Mouse (Mus musculus) embryonic facial prominence, embryonic 14.5 days (tissue): ENCODE data around the gene Cadps. TPM values are rescaled to one million over a fixed set of nuclear protein-coding genes. Genes with fewer than 3 reads are reported as not detected.

Experiments
- ATAC-seq: fragments of 200-750 bp; cut with Nextera tagmentation; 2 replicates; pipeline ENCODE4 v1.8.0; 2017; ENCODE audit warnings: low read depth, moderate number of reproducible peaks, moderate TSS enrichment
- DNase-seq: peaks from one replicate; pipeline ENCODE4 v3.0.0-alpha.2; 2015; ENCODE audit warnings: low spot score
- H3K27ac ChIP-seq: fragments of 300-500 bp; sonication (generic); replicated peaks from 2 replicates; pipeline ENCODE4 v1.5.1; 2014; ENCODE audit warnings: low read depth, mild to moderate bottlenecking, low read length, moderate library complexity
- H3K27me3 ChIP-seq: fragments of 300-500 bp; sonication (generic); replicated peaks from 2 replicates; pipeline ENCODE4 v1.6.1; 2014; ENCODE audit warnings: low read length; ENCODE audit not compliant: control insufficient read depth, insufficient read depth
- H3K36me3 ChIP-seq: fragments of 300-500 bp; sonication (generic); 2 replicates; pipeline ENCODE4 v1.6.1; 2014; ENCODE audit warnings: low read length, mixed read lengths; ENCODE audit not compliant: control insufficient read depth, insufficient read depth
- H3K4me1 ChIP-seq: fragments of 300-500 bp; sonication (generic); 2 replicates; pipeline ENCODE4 v1.6.1; 2014; ENCODE audit warnings: antibody characterized with exemption, low read length; ENCODE audit not compliant: control insufficient read depth, insufficient read depth
- H3K4me2 ChIP-seq: fragments of 300-500 bp; sonication (generic); 2 replicates; pipeline ENCODE4 v1.6.1; 2014; ENCODE audit warnings: low read depth, mild to moderate bottlenecking, low read length, moderate library complexity, mixed read lengths
- H3K4me3 ChIP-seq: fragments of 300-500 bp; sonication (generic); 2 replicates; pipeline ENCODE4 v1.5.1; 2014; ENCODE audit warnings: low read depth, mild to moderate bottlenecking, low read length
- H3K9ac ChIP-seq: fragments of 300-500 bp; sonication (generic); 2 replicates; pipeline ENCODE4 v1.6.1; 2014; ENCODE audit warnings: low read depth, mild to moderate bottlenecking, low read length, moderate library complexity, mixed read lengths
- H3K9me3 ChIP-seq: fragments of 300-500 bp; sonication (generic); 2 replicates; pipeline ENCODE4 v1.6.1; 2016; ENCODE audit warnings: low read length; ENCODE audit not compliant: control insufficient read depth
- WGBS: fragments of 180-500 bp; shearing (Covaris S2); extraction: QIAGEN DNeasy Blood & Tissue Kit; methylation state at CpG from one replicate; pipeline ENCODE4 v1.1.7; 2014; 5-methylcytosine and 5-hydroxymethylcytosine counted together
- polyA plus RNA-seq: library from polyadenylated mRNA; unstranded; fragments of >200 nt; fragmentation: Nextera tagmentation; extraction: Ambion mirVana; gene quantifications from 2 replicates; pipeline ENCODE4 v1.2.1, GENCODE M21; 2014

Cadps gene
- polyA plus RNA-seq, 1 experiment from 2014 or later = 5.0 TPM

- Histone ChIP-seq H3K4me3 (no peak overlapping the region), H3K9me3 (no peaks in the 10 kb centered on the region), H3K27ac (no peak overlapping the region), H3K4me2 (no peak overlapping the region), H3K4me1 (no peaks in the 10 kb centered on the region), H3K36me3 (no peaks in the 10 kb centered on the region), H3K9ac (no peak overlapping the region), H3K27me3 (peaks cover 92% of the 10 kb centered on the region)
- ATAC-seq (peak; percentile 46; the same call in 1 of the 2 replicates), DNase-seq (peak; percentile 55)
- WGBS = 4% methylated on average over 16 of the region's 16 CpGs
Measured at GRCm38 (mm10) chr14:12337998-12338809, 484.7 kb downstream of the Cadps start.

GRCm38 (mm10) chr14:12337421-12337997, 485.4 kb downstream of the Cadps start:
- H3K4me2 ChIP-seq = no peak overlapping the region
- 7% methylated on average over 8 of the region's 8 CpGs for WGBS
- no peak overlapping the region for H3K4me3 ChIP-seq
- no peaks in the 10 kb centered on the region for H3K9me3 ChIP-seq
- H3K27ac ChIP-seq = no peak overlapping the region
- peak; percentile 56 for DNase-seq
- peaks cover 85% of the 10 kb centered on the region for H3K27me3 ChIP-seq
- H3K36me3 ChIP-seq = no peaks in the 10 kb centered on the region
- no peaks in the 10 kb centered on the region for H3K4me1 ChIP-seq
- no peak for ATAC-seq
- no peak overlapping the region for H3K9ac ChIP-seq

GRCm38 (mm10) chr14:12334925-12335324, 488.0 kb downstream of the Cadps start:
- Histone ChIP-seq H3K27ac (no peak overlapping the region), H3K9me3 (no peaks in the 10 kb centered on the region), H3K4me2 (no peak overlapping the region), H3K36me3 (no peaks in the 10 kb centered on the region), H3K4me1 (no peaks in the 10 kb centered on the region), H3K27me3 (peaks cover 59% of the 10 kb centered on the region), H3K4me3 (no peak overlapping the region), H3K9ac (no peak overlapping the region)
- WGBS = 32% methylated on average over 7 of the region's 7 CpGs
- DNase-seq (no peak), ATAC-seq (no peak)

- no peak for DNase-seq
- Histone ChIP-seq H3K4me1 (no peaks in the 10 kb centered on the region), H3K9ac (no peak overlapping the region), H3K9me3 (no peaks in the 10 kb centered on the region), H3K4me3 (no peak overlapping the region), H3K4me2 (no peak overlapping the region), H3K36me3 (no peaks in the 10 kb centered on the region), H3K27me3 (peaks cover 46% of the 10 kb centered on the region), H3K27ac (no peak overlapping the region)
- ATAC-seq = no peak
- WGBS = 79% methylated on average over 7 of the region's 7 CpGs
Measured at GRCm38 (mm10) chr14:12333622-12334021, 489.3 kb downstream of the Cadps start.
